Mouse (Mus musculus) hindlimb bud, embryonic 11.5 days (tissue): ENCODE results near the gene Dgkh.
"Not testable (repeated sequence)": the region's sequence is repeated elsewhere in the genome, so short reads cannot be mapped to it uniquely, and the experiment has no call there.

ENCODE experiments used
- DNase-seq: peaks from one replicate; pipeline ENCODE4 v3.0.0-alpha.2; 2012; ENCODE audit warnings: low read depth, low spot score; ENCODE audit errors: extremely low spot score

Gene Dgkh

GRCm38 (mm10) chr14:78632747-78633146, 99.8 kb downstream of the Dgkh start:
- DNase-seq: no peak

DNA sequence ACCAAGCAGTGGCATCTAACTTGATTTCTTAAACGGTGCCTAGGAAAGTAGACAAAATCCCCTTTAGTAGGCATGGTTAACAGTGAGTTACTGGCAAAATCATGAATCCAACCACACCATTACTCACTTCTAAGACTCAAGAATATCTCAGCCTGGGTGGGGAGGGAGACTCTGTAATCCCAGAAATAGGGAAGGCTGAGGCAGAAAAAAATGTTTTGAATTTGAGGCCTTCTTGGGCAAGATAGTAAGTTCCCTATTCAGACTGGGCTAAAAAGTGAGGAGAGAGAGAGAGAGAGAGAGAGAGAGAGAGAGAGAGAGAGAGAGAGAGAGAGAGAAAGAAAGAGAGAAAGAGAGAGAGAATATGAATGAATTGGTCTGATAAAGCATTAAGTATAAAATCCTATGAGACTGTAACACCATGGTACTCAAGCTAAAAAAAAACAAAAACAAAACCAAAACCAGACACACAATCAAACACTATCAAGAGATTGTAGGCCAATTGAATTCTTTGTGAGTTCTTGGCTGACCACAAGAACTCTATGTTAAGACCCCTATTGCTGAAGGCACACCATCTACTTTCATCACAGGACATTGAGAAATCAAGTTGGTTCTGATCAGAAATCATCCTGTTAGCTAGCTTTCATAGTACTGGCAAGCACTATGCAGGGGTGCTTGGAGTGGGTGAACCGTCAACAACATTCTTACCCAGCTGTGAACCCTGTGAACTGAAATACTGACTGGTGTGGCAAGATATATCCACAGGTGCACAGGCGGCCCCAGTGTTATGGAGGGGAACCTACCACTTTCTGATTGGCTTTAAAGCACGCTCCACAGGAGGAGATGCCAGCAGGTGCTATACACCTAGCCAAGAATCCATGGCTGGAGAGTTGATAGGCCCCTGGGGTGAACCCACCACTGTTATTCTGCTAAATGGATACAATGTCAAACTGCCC, 101.4 kb downstream of the Dgkh start:
- DNase-seq: no peak

DNA sequence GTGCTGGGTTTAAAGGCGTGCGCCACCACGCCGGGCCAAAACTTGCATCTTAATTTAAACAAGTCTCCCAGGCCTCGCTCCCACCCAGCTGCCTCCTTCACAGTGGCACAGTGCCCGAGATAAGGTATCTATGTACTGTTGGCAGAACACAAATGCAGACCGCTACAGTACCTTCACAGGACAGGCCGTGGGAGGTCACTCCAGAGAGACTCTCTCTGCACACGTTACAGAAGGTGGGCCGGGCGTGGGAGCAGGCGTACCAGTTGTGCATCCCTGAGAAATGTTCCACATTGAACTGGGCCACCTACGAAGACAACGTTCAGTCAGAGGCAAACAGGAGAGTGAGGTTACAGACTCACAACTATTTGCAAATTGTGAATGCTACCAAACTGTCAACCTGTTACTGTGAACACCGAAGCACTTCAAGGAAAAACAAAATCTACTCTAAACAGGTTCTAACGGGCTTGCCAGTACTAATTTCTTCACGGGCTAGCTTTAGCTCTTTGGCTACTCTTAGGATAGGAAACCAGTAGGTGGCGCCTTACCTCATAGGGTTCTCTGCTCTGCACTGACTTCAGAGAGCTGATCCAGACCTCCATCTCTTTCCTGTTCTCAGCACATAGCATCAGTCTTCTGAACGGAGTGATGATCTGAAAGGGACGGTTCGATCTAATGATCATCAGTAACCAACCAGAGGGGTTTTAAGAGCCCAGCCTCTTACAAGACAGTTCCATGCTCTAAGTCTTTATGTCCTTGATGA, 104.9 kb downstream of the Dgkh start:
- no peak for DNase-seq

DNA sequence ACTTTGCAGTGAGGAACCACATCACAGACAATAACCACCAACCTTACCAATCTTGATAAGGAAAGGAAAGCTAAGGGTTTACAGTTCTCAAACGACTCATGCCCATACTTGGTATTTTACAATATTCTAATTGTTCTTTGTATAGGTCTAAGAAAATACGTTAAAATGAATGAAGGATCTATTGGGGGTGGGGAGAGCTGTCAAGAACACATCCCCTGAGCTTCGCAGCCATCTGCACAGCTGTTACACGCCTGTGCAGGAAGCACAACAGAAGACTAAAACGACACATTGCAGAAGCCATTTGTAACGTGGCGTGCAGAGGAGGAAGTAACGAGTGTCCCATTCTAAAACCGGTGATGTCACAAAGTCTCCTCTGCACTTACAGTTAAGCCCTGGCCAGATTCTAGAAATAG, 113.7 kb downstream of the Dgkh start:
- no peak for DNase-seq

DNA sequence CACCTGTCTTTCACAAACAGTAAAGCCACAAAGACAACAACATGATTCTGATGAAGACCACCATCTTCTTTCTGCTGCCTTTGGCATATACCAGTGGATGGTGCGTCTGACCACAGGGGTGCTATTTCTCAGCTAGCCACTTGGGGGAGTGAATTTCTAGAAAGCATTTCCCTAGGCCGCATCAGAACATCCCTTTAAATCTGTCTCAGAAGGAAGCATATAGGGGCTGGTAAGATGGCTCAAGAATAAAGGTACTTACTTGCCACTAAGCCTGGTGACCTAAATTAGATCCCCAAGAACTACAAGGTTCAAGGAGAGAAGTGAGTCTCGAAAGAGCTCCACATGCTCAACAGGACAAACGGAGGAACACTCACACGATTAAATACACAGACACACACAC, 119.0 kb downstream of the Dgkh start:
- no peak for DNase-seq

DNA sequence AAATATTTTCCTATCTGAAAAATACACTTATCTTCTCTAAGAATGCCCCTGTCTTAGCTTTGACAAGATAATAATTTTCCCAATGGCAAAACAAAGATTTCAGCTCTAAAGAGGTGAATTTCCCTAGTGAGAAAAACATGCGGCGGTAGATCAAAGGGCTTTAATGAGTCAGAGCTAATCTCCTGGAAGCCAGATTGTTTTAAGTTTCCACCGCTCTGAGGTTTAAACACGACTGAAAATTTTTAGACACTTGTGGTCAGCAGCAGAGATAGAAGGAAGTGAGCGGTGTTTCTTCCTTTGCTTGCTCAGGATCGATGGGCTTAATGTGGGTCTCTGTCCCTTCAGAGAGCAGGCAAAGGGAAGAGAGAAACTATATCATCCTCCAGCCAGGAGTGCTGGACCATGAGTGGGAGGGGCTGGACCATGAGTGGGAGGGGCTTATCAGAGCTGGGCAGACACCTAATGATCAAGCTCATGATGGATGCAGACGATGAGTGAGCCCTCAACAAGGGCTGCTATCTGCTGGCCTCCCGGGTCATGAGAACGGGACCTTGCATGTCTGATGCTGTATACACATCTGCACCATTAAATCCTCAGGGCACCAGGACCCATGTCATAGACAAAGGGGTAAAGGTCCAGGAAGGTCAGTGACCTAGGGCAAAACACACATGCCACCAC, 120.3 kb downstream of the Dgkh start:
- no peak for DNase-seq

DNA sequence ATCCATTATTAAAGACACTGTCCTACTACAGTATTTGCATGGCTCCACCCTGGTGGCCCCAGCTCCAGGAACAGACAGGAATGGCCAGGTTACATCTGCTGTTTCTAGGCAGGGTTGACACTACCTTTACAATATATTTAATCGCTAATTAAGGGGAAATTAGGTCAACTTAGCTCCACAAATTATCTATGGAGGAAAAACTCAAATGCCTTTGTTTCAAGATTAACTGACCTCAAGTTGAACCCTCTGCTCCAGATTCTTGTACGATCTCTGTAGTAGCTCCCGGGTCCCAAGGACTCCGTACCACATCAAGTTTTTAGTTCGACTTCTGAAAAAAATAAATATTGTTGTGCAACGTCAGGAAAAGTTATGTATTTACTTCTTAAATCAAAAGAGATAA, 137.7 kb downstream of the Dgkh start:
- no peak for DNase-seq

GRCm38 (mm10) chr14:78592965-78593364, 139.6 kb downstream of the Dgkh start:
- DNase-seq: no peak

GRCm38 (mm10) chr14:78590335-78590734, 142.2 kb downstream of the Dgkh start:
- DNase-seq: peak; percentile 37

- DNase-seq: no peak
Observed at GRCm38 (mm10) chr14:78584222-78584621, 148.4 kb downstream of the Dgkh start.

DNA sequence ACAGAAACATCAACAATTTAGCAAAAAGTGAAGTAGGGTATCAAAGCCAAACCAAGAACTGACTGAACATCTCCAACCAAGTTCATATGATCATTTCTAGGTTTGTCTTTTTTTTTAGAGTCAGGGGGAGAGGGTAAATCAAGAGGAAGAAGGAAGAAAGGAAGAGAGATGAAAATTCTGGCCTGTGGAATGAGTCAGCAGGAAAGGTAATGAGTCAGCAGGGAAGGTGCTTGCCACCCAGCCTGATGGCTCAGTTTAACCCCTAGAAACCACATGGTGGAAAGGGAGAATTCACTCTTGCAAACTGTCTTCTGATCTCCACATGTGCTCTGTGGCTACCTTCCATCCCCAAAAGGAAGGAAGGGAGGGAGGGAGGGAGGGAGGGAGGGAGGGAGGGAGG, 149.4 kb downstream of the Dgkh start:
- no peak for DNase-seq

- no peak for DNase-seq
Observed at GRCm38 (mm10) chr14:78575899-78576298, 156.7 kb downstream of the Dgkh start.

- DNase-seq: no peak
Observed at GRCm38 (mm10) chr14:78568410-78568809, 164.2 kb downstream of the Dgkh start.

GRCm38 (mm10) chr14:78566431-78566830, 166.1 kb downstream of the Dgkh start:
- DNase-seq: no peak

DNA sequence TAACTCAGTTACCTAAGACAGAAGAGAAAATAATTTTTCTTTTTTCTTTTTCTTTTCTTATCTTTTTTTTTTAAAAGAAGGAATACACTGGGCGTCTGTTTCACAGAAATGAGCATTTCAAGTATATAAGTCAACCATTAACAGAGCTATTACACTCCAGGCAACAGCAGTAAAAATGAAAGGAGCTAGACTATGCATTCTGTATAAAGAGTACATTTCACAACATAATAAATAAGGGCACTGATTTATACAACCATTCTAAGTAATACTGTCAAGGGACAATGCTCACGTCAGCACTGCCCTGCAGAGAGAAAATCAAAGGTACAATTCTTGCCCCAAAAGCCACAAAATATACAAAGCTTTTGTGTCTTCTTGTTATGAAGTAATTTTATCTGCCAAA, 168.3 kb downstream of the Dgkh start:
- no peak for DNase-seq

- no peak for DNase-seq
Observed at GRCm38 (mm10) chr14:78563211-78563610, 169.4 kb downstream of the Dgkh start.

GRCm38 (mm10) chr14:78562121-78562520, 170.5 kb downstream of the Dgkh start:
- no peak for DNase-seq

- no peak for DNase-seq
Observed at GRCm38 (mm10) chr14:78559042-78559441, 173.5 kb downstream of the Dgkh start.

DNA sequence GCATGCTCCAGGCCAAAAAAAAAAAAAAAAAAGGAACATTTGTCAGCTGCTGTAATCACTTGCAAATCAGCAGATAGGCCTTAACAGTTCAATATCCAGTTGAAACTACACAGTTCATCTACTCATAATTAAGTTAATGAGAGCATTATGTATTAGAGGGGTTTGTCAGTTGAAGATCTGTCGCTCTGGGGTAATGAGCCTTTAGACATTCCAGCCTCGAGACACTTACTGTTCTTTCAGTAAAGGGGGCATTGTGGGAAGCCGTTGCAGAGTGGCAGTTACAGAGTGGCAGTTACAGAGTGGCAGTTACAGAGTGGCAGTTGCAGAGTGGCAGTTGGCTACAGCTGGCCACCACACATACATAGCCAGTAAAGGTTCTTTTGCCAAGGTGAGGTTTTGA, 177.7 kb downstream of the Dgkh start:
- not testable (repeated sequence) for DNase-seq

DNA sequence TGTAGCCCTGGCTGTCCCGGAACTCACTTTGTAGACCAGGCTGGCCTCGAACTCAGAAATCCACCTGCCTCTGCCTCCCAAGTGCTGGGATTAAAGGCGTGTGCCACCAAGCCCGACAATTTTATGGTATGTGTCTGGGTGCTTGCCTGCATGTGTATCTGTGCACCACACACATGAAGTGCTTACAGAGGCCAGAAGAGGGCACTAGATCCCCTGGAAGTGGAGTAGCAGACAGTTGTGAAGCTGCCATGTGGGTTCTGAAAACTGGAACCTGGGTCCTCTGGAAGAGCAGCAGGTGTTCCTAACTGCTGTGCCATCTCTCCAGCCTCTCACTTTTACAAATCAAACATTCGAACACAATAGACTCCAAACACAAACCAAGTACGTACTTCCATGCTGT, 178.9 kb downstream of the Dgkh start:
- DNase-seq: no peak

- DNase-seq: no peak
Observed at GRCm38 (mm10) chr14:78548807-78549206, 183.8 kb downstream of the Dgkh start.
